Mouse (Mus musculus): ENCODE data around the gene Rnf31. TPM values are rescaled to one million over a fixed set of nuclear protein-coding genes. Genes with fewer than 3 reads are reported as not detected.

Rnf31 gene
- polyA plus RNA-seq, 1 experiment from 2014 or later = 17.9 TPM

DNA sequence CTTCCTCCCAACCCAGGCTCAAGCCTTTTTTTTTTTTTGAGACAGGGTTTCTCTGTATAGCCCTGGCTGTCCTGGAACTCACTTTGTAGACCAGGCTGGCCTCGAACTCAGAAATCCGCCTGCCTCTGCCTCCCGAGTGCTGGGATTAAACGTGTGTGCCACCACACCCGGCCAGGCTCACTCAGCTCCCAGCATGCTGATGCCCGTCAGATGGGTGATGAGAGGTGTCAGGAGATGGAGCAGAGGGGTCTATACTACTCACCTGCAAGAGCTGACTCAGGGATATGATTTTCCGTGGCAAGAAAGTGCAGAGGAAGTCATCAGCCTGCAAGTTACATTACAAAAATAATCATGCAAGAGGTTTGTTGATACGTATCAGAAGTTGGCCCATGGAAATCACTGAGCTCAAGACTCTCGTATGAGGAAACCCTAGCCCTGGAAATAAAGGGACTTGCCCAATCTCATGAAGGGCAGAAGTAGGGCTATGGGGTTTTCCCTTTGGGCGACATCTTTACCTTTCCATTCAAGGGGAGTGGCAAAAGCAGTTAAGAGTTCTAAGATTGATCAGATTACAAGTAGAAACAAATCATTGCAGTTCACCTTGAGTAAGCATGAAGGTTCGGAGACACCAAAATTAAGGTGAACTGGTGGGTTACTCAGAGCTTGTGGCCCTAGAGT lies 1.6 kb upstream of the Rnf31 start:
- Histone ChIP-seq H3K9me3 (replicated peaks) (no peaks in the 10 kb centered on the region), H3K4me1 (peaks cover 22% of the 10 kb centered on the region), H3K27ac (replicated peaks) (peak overlapping the region; percentile 77), H3K4me2 (replicated peaks) (peak overlapping the region; percentile 93), H3K9ac (peak overlapping the region; percentile 43), H3K27me3 (no peaks in the 10 kb centered on the region), H3K36me3 (peaks cover 22% of the 10 kb centered on the region), H3K4me3 (replicated peaks) (peak overlapping the region; percentile 98)
- 78% methylated on average over 11 of the region's 11 CpGs for WGBS
- ATAC-seq (ENCODE audit: insufficient number of reproducible peaks, low FRiP score, low TSS enrichment, low read depth) = no peak

GRCm38 (mm10) chr14:55590748-55591330 lies 669 bp upstream of the Rnf31 start, which contains the start of gene Psme2:
TSS of gene Psme2 (minus strand) at chr14:55591113.
- ATAC-seq (ENCODE audit: insufficient number of reproducible peaks, low FRiP score, low TSS enrichment, low read depth) = peak; percentile 96
- Histone ChIP-seq H3K9me3 (replicated peaks) (no peaks in the 10 kb centered on the region), H3K4me2 (replicated peaks) (peak within 1 kb of the TSS; percentile 93)

GRCm38 (mm10) chr14:55592226-55592625 lies 718 bp downstream of the Rnf31 start:
- H3K4me2 ChIP-seq (replicated peaks) = peak overlapping the region; percentile 93
- WGBS = 2% methylated on average over 16 of the region's 16 CpGs
- ATAC-seq (ENCODE audit: insufficient number of reproducible peaks, low FRiP score, low TSS enrichment, low read depth) = no peak
- no peaks in the 10 kb centered on the region for H3K9me3 ChIP-seq (replicated peaks)
- H3K27ac ChIP-seq (replicated peaks) = peak overlapping the region; percentile 97
- peak overlapping the region; percentile 94 for H3K9ac ChIP-seq
- H3K27me3 ChIP-seq = no peaks in the 10 kb centered on the region
- H3K4me3 ChIP-seq (replicated peaks) = peak overlapping the region; percentile 98
- peaks cover 19% of the 10 kb centered on the region for H3K4me1 ChIP-seq
- H3K36me3 ChIP-seq = peaks cover 42% of the 10 kb centered on the region

More at GRCm38 (mm10) chr14:55590748-55591330, 669 bp upstream of the Rnf31 start, which contains the start of gene Psme2:
- peaks cover 19% of the 10 kb centered on the region for H3K4me1 ChIP-seq
- peaks cover 31% of the 10 kb centered on the region for H3K36me3 ChIP-seq
- H3K27ac ChIP-seq (replicated peaks) = peak within 1 kb of the TSS; percentile 97
- under 1% methylated on average over 22 of the region's 22 CpGs for WGBS
- H3K9ac ChIP-seq = peak within 1 kb of the TSS; percentile 94
- H3K27me3 ChIP-seq = no peaks in the 10 kb centered on the region
- H3K4me3 ChIP-seq (replicated peaks) = peak within 1 kb of the TSS; percentile 98

GRCm38 (mm10) chr14:55596036-55596690 lies 4.7 kb downstream of the Rnf31 start:
- Histone ChIP-seq H3K27me3 (no peaks in the 10 kb centered on the region), H3K4me1 (peaks cover 12% of the 10 kb centered on the region), H3K4me3 (replicated peaks) (no peak overlapping the region), H3K9ac (no peak overlapping the region), H3K27ac (replicated peaks) (no peak overlapping the region), H3K36me3 (peaks cover 67% of the 10 kb centered on the region), H3K4me2 (replicated peaks) (no peak overlapping the region), H3K9me3 (replicated peaks) (no peaks in the 10 kb centered on the region)
- 81% methylated on average over 13 of the region's 13 CpGs for WGBS
- ATAC-seq (ENCODE audit: insufficient number of reproducible peaks, low FRiP score, low TSS enrichment, low read depth) = no peak

DNA sequence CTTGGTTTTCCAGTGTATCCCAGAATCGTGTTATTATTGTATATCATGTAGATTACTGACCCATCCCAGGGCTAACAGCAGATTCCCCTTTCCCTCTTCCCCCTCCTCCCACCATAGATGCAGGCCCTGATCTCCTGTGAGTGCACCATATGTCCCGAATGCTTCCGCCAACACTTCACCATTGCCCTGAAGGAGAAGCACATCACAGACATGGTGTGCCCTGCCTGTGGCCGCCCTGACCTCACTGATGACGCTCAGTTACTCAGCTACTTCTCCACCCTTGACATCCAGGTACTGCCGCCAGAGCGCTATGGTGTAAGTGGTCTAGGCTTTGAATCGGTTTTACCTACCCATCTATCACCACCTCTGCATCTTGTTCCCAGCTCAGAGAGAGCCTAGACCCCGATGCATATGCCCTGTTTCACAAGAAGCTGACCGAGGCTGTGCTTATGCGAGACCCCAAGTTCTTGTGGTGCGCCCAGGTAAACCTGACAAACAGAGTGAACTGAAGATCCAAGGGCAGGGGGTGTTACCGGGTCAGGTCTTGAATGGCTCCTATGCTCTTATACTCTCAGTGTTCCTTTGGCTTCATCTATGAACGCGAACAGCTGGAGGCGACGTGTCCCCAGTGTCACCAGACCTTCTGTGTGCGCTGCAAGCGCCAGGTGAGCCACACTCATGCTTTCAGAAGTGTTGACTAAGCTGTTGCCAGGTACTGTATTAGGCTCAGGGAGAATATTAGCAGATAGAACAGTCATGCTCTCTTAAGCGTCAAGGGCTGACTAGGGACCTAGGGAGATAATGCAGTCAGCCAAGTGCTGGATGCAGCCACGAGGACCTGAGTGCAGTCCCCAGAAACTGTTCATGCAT lies 7.2 kb downstream of the Rnf31 start:
- WGBS = 93% methylated on average over 21 of the region's 21 CpGs
- Histone ChIP-seq H3K27ac (replicated peaks) (no peak overlapping the region), H3K9me3 (replicated peaks) (no peaks in the 10 kb centered on the region)

GRCm38 (mm10) chr14:55603271-55603632 lies 11.7 kb downstream of the Rnf31 start, which contains the start of gene Irf9:
TSS of gene Irf9 (plus strand) at chr14:55603571.
- Histone ChIP-seq H3K4me1 (peaks cover 19% of the 10 kb centered on the region), H3K27ac (replicated peaks) (peak within 1 kb of the TSS; percentile 63), H3K4me2 (replicated peaks) (peak within 1 kb of the TSS; percentile 45), H3K27me3 (no peaks in the 10 kb centered on the region), H3K36me3 (peaks cover 75% of the 10 kb centered on the region), H3K9ac (peak within 1 kb of the TSS; percentile 2; the same call in 1 of the 2 replicates), H3K9me3 (replicated peaks) (no peaks in the 10 kb centered on the region), H3K4me3 (replicated peaks) (peak within 1 kb of the TSS; percentile 39)
- no peak for ATAC-seq (ENCODE audit: insufficient number of reproducible peaks, low FRiP score, low TSS enrichment, low read depth)
- 80% methylated on average over 7 of the region's 7 CpGs for WGBS

More for the DNA sequence above, 7.2 kb downstream of the Rnf31 start:
- H3K36me3 ChIP-seq = peaks cover 86% of the 10 kb centered on the region
- H3K4me3 ChIP-seq (replicated peaks) = no peak overlapping the region
- no peaks in the 10 kb centered on the region for H3K27me3 ChIP-seq
- no peak overlapping the region for H3K4me2 ChIP-seq (replicated peaks)
- peaks cover 7% of the 10 kb centered on the region for H3K4me1 ChIP-seq
- no peak for ATAC-seq (ENCODE audit: insufficient number of reproducible peaks, low FRiP score, low TSS enrichment, low read depth)
- H3K9ac ChIP-seq = no peak overlapping the region

GRCm38 (mm10) chr14:55603633-55604576 lies 12.4 kb downstream of the Rnf31 start:
- Histone ChIP-seq H3K27ac (replicated peaks) (peak overlapping the region; percentile 63), H3K27me3 (no peaks in the 10 kb centered on the region), H3K9ac (peak overlapping the region; percentile 2; the same call in 1 of the 2 replicates), H3K4me3 (replicated peaks) (peak overlapping the region; percentile 39), H3K36me3 (peaks cover 75% of the 10 kb centered on the region), H3K4me2 (replicated peaks) (peak overlapping the region; percentile 45), H3K4me1 (peaks cover 19% of the 10 kb centered on the region), H3K9me3 (replicated peaks) (no peaks in the 10 kb centered on the region)
- 14% methylated on average over 19 of the region's 19 CpGs for WGBS
- peak; percentile 86 for ATAC-seq (ENCODE audit: insufficient number of reproducible peaks, low FRiP score, low TSS enrichment, low read depth)

DNA sequence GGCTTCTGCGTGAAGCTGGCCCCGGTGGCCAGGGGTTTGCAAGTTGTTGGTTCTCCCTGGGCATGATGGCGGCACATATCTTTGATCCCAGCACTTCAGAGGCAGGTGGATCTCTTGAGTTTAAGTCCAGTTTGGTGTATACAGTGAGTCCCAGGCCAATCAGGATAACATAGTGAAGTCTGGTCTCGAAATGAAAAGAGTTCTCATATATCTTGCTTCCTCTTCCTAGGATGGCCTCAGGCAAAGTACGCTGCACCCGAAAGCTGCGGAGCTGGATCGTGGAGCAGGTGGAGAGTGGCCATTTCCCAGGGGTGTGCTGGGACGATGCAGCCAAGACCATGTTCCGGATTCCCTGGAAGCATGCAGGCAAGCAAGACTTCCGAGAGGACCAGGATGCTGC lies 13.3 kb downstream of the Rnf31 start:
- no peak overlapping the region for H3K9ac ChIP-seq
- H3K4me3 ChIP-seq (replicated peaks) = peak overlapping the region; percentile 39; the same call in 1 of the 2 replicates
- H3K4me1 ChIP-seq = peaks cover 19% of the 10 kb centered on the region
- 80% methylated on average over 11 of the region's 11 CpGs for WGBS
- H3K36me3 ChIP-seq = peaks cover 72% of the 10 kb centered on the region
- H3K9me3 ChIP-seq (replicated peaks) = no peaks in the 10 kb centered on the region
- H3K27me3 ChIP-seq = no peaks in the 10 kb centered on the region
- no peak for ATAC-seq (ENCODE audit: insufficient number of reproducible peaks, low FRiP score, low TSS enrichment, low read depth)
- no peak overlapping the region for H3K27ac ChIP-seq (replicated peaks)
- 0 out of 2 replicates have a peak overlapping the region, but pooled peaks have one; percentile 8 for H3K4me2 ChIP-seq (replicated peaks)

GRCm38 (mm10) chr14:55605743-55606459 lies 14.4 kb downstream of the Rnf31 start:
- no peak overlapping the region for H3K27ac ChIP-seq (replicated peaks)
- no peaks in the 10 kb centered on the region for H3K9me3 ChIP-seq (replicated peaks)
- H3K36me3 ChIP-seq = peaks cover 66% of the 10 kb centered on the region
- H3K27me3 ChIP-seq = no peaks in the 10 kb centered on the region
- ATAC-seq (ENCODE audit: insufficient number of reproducible peaks, low FRiP score, low TSS enrichment, low read depth) = no peak
- H3K9ac ChIP-seq = no peak overlapping the region
- WGBS = 89% methylated on average over 16 of the region's 16 CpGs
- H3K4me1 ChIP-seq = peaks cover 19% of the 10 kb centered on the region
- H3K4me3 ChIP-seq (replicated peaks) = no peak overlapping the region
- no peak overlapping the region for H3K4me2 ChIP-seq (replicated peaks)
